Mouse (Mus musculus) midbrain, postnatal 0 days (tissue): ENCODE results near the gene Kcnc3. TPM values are rescaled to one million over a fixed set of nuclear protein-coding genes. Genes with fewer than 3 reads are reported as not detected.

Experiments used
- ATAC-seq: fragments of 200-750 bp; cut with Nextera tagmentation; 2 replicates; pipeline ENCODE4 v1.8.0; 2017; ENCODE audit warnings: moderate number of reproducible peaks, mild to moderate bottlenecking, moderate TSS enrichment, moderate library complexity; ENCODE audit not compliant: low FRiP score
- DNase-seq: peaks from one replicate; pipeline ENCODE4 v3.0.0-alpha.2; 2015; ENCODE audit warnings: low spot score
- H3K27ac ChIP-seq: fragments of 300-500 bp; sonication (generic); 2 replicates; pipeline ENCODE4 v1.5.1; 2014; ENCODE audit warnings: low read depth, mild to moderate bottlenecking, low read length, mixed read lengths
- H3K27me3 ChIP-seq: fragments of 300-500 bp; sonication (generic); 2 replicates; pipeline ENCODE4 v1.6.1; 2014; ENCODE audit warnings: low read length, control low read depth, mixed read lengths; ENCODE audit not compliant: insufficient read depth
- H3K36me3 ChIP-seq: fragments of 300-500 bp; sonication (generic); 2 replicates; pipeline ENCODE4 v1.6.1; 2014; ENCODE audit warnings: low read length, control low read depth, mixed read lengths; ENCODE audit not compliant: insufficient read depth
- H3K4me1 ChIP-seq: fragments of 300-500 bp; sonication (generic); 2 replicates; pipeline ENCODE4 v1.6.1; 2014; ENCODE audit warnings: mild to moderate bottlenecking, control low read depth, antibody characterized with exemption, low read length, mixed read lengths; ENCODE audit not compliant: insufficient read depth
- H3K4me2 ChIP-seq: fragments of 300-500 bp; sonication (generic); 2 replicates; pipeline ENCODE4 v1.6.1; 2014; ENCODE audit warnings: low read depth, mild to moderate bottlenecking, low read length, mixed read lengths; ENCODE audit not compliant: poor library complexity, severe bottlenecking
- H3K4me3 ChIP-seq: fragments of 300-500 bp; sonication (generic); 2 replicates; pipeline ENCODE4 v1.5.1; 2014; ENCODE audit warnings: low read depth, mild to moderate bottlenecking, low read length, moderate library complexity
- H3K9ac ChIP-seq: fragments of 300-500 bp; sonication (generic); replicated peaks from 2 replicates; pipeline ENCODE4 v1.6.1; 2014; ENCODE audit warnings: mild to moderate bottlenecking, low read length, moderate library complexity, mixed read lengths; ENCODE audit not compliant: poor library complexity, severe bottlenecking
- H3K9me3 ChIP-seq: fragments of 300-500 bp; sonication (generic); 2 replicates; pipeline ENCODE4 v1.6.1; 2016; ENCODE audit warnings: low read length, control low read depth
- CTCF ChIP-seq: IDR thresholded peaks from 2 replicates; pipeline ENCODE4 v1.5.1; 2016; ENCODE audit warnings: antibody characterized with exemption, mild to moderate bottlenecking
- WGBS: fragments of 180-500 bp; shearing (Covaris S2); extraction: QIAGEN DNeasy Blood & Tissue Kit; methylation state at CpG from one replicate; pipeline ENCODE4 v1.1.7; 2014; 5-methylcytosine and 5-hydroxymethylcytosine counted together
- polyA plus RNA-seq: library from polyadenylated mRNA; unstranded; fragments of >200 nt; fragmentation: Nextera tagmentation; extraction: Ambion mirVana; gene quantifications from 2 replicates; pipeline ENCODE4 v1.2.1, GENCODE M21; 2015
- total RNA-seq: library from RNA; depleted of rRNA; stranded (reverse); fragments of >200 nt; gene quantifications from 2 replicates; pipeline ENCODE4 v1.2.3, GENCODE M21; 2014

Kcnc3 gene
- total and polyA plus RNA-seq, 2 experiments from 2014 or later = 6.6 to 25.4 TPM

- Histone ChIP-seq H3K27me3 (no peaks in the 10 kb centered on the region), H3K9ac (no peak overlapping the region), H3K4me3 (no peak overlapping the region), H3K4me1 (no peaks in the 10 kb centered on the region), H3K4me2 (no peak overlapping the region), H3K9me3 (no peaks in the 10 kb centered on the region), H3K27ac (no peak overlapping the region), H3K36me3 (no peaks in the 10 kb centered on the region)
- ATAC-seq = no peak
- DNase-seq = no peak
- TF ChIP-seq CTCF = no peak
- 88% methylated on average over 13 of the region's 13 CpGs for WGBS
Observed at GRCm38 (mm10) chr7:44626966-44627365, 36.5 kb downstream of the Kcnc3 start.

- WGBS = 82% methylated on average over 15 of the region's 15 CpGs
- H3K27ac ChIP-seq = no peak overlapping the region
- DNase-seq (no peak), ATAC-seq (no peak)
- no peaks in the 10 kb centered on the region for H3K9me3 ChIP-seq
- H3K4me1 ChIP-seq = no peaks in the 10 kb centered on the region
- no peaks in the 10 kb centered on the region for H3K27me3 ChIP-seq
- H3K9ac ChIP-seq = no peak overlapping the region
- no peaks in the 10 kb centered on the region for H3K36me3 ChIP-seq
- no peak for TF ChIP-seq CTCF
- H3K4me3 ChIP-seq = no peak overlapping the region
- no peak overlapping the region for H3K4me2 ChIP-seq
Observed at GRCm38 (mm10) chr7:44628402-44629034, 38.1 kb downstream of the Kcnc3 start.

DNA sequence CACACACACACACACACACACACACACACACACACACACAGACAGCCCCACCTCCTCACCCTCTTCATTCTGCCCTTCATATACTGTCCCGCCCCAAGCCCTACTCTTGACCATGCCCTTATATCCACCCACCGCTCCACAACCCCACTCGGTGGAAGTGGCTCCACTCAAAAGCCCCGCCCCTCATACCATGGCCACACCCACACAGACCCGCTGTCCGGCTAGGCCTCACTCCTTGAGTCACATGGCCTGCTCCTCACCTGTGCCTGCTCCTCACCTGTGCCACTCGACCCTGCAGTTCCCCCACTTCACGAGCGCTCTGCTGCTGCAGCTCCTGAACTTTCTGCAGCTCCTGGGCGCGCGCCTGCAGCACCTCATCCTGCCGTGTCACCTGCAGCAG lies 40.0 kb downstream of the Kcnc3 start:
- 84% methylated on average over 13 of the region's 13 CpGs for WGBS
- H3K4me3 ChIP-seq = no peak overlapping the region
- H3K27me3 ChIP-seq = no peaks in the 10 kb centered on the region
- DNase-seq = no peak
- no peak for TF ChIP-seq CTCF
- no peaks in the 10 kb centered on the region for H3K9me3 ChIP-seq
- H3K27ac ChIP-seq = no peak overlapping the region
- H3K9ac ChIP-seq = no peak overlapping the region
- 0 out of 2 replicates have a peak, but pooled peaks have one; percentile 24 for ATAC-seq
- no peak overlapping the region for H3K4me2 ChIP-seq
- no peaks in the 10 kb centered on the region for H3K36me3 ChIP-seq
- H3K4me1 ChIP-seq = no peaks in the 10 kb centered on the region

DNA sequence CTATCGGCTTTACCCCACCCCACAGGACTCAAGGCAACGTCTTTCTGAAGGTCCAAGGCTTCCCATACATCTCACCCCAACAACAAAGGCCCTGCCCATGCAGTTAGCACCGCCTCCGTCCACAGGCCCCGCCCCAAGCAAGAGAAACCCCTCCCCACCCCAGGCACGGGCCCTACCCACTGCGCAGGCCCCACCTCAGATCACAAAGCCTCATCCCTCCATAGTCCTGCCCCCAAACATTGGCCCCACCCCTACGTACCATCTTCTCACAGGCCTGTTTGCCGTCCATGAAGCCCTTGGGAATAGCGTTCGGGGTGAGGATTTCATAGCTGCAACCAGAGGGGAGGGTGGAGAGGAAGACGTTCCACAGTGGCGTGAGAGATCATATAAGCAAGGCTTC lies 42.2 kb downstream of the Kcnc3 start:
- ATAC-seq (no peak), DNase-seq (no peak)
- H3K4me1 ChIP-seq = no peaks in the 10 kb centered on the region
- H3K27me3 ChIP-seq = no peaks in the 10 kb centered on the region
- no peak overlapping the region for H3K4me2 ChIP-seq
- H3K36me3 ChIP-seq = no peaks in the 10 kb centered on the region
- no peaks in the 10 kb centered on the region for H3K9me3 ChIP-seq
- H3K4me3 ChIP-seq = no peak overlapping the region
- no peak for TF ChIP-seq CTCF
- no peak overlapping the region for H3K27ac ChIP-seq
- H3K9ac ChIP-seq = no peak overlapping the region
- WGBS = 35% methylated on average over 13 of the region's 13 CpGs

DNA sequence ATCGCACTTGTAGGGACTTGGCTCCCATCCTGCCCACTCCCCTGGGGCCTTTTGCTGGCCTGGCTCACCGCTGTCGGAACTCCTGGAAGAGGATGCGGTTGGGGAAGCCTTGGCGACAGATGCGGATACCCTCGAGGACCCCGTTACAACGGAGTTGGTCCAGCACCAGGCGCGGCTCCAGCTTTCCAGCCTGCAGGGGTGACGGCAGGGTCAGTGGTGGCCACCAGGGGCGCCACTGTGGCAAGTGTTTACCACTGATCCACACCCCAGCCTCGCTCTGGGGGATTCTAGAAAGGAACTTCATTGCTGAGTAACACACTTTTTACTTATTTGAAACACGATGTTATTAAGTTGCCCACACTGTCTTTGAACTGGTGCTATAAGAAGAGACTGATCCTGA lies 42.9 kb downstream of the Kcnc3 start:
- ATAC-seq (no peak), DNase-seq (peak; percentile 9)
- no peak overlapping the region for H3K4me2 ChIP-seq
- H3K4me1 ChIP-seq = no peaks in the 10 kb centered on the region
- no peaks in the 10 kb centered on the region for H3K9me3 ChIP-seq
- H3K27me3 ChIP-seq = peaks cover 4% of the 10 kb centered on the region; the same call in 1 of the 2 replicates
- H3K27ac ChIP-seq = no peak overlapping the region
- peak; percentile 54 for TF ChIP-seq CTCF
- 14% methylated on average over 15 of the region's 15 CpGs for WGBS
- no peaks in the 10 kb centered on the region for H3K36me3 ChIP-seq
- no peak overlapping the region for H3K4me3 ChIP-seq
- H3K9ac ChIP-seq = no peak overlapping the region

DNA sequence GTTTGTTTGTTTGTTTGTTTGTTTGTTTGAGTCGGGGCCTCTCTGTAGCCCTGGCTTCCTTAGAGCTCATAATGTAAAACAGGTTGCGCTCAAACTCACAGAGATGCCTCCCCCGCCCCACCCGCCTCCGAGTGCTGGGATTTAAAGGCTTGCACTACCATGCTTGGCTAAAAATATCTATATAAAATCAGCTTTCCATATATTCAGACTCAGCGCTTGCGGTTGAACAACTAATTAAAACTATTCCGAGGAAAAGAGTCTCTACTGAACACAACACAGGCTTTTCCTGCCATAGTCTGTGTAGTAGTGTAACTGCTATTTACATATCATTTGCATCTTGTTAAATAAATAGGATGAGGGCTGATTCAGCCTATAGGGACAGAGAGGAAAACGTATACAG lies 46.2 kb downstream of the Kcnc3 start:
- H3K4me2 ChIP-seq = no peak overlapping the region
- H3K9me3 ChIP-seq = no peaks in the 10 kb centered on the region
- no peak for TF ChIP-seq CTCF
- peaks cover 26% of the 10 kb centered on the region for H3K27me3 ChIP-seq
- H3K4me3 ChIP-seq = no peak overlapping the region
- DNase-seq (no peak), ATAC-seq (no peak)
- H3K4me1 ChIP-seq = 0 out of 2 replicates have a peak, but pooled peaks cover 2% of the 10 kb centered on the region
- no peak overlapping the region for H3K9ac ChIP-seq
- no peaks in the 10 kb centered on the region for H3K36me3 ChIP-seq
- 85% methylated on average over 9 of the region's 9 CpGs for WGBS
- H3K27ac ChIP-seq = no peak overlapping the region
